Mouse (Mus musculus): Measurements from ENCODE around the gene Col24a1.

DNA sequence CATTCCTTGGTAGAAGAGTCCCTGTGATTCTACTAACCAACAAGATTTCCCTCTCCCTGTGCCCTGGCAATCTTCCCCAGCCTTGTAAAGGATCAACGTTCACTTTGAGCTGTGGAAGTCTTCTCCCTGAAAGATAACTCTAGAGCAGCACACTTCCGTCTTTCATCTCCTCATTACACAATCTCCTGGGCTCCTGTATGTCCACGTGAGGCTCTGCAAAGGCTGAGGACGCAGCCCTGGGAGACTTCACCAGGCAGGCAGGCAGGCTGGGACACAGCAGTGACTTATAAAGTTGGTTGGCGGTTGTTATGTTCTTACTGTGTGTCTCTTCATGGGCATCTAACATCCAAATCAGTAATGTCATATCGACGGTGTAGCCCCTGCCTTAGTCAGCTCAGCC is 170.1 kb downstream of the Col24a1 start:
- no peak for TF ChIP-seq CTCF (IDR thresholded peaks at IDR 0.05)
- TF ChIP-seq EP300 (IDR thresholded peaks at IDR 0.05): no peak

Measured in lung, postnatal 0 days (tissue).